15 mouse cellular contexts compared by ENCODE assay signal in the genomic region with DNA sequence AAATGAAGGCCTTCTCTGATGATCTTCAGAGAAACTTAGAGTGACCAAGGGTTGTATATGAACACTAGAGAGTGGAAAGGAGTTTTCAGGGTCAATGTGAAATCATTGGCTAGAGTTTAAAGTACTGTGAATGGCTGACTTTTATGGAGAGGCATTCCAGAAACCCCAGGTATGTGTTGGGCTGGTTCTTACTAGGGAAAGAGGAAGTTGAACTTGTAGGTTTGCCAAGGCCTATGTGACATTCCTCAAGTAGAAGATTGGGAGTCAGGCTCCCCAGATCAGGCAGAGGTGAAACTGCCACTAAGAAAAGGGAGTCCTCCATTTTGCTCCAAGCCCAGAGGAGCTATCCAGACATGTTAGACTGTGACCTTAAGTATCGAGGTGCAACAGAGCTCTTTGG.
"Had no signal": no experiment of that assay in that cellular context is flagged by ENCODE, and none has a peak within 500 bp of the region (broad histone marks: within the 10 kb centered on the region; RNA-seq: fewer than 3 reads in every experiment).

No protein-coding gene starts in this region.

- DNase-seq: layer of hippocampus, adult 9-11 months; layer of hippocampus, postnatal 36 days; left cerebral cortex, postnatal 4 days; lung, embryonic 14.5 days; retina, postnatal 1 day; right cerebral cortex, postnatal 4 days; spleen, adult 18-20 months; thymus, adult 2 months; thymus, postnatal 36 days had no signal

- H3K27ac ChIP-seq: hindbrain, embryonic 15.5 days; kidney, postnatal 0 days; limb, embryonic 13.5 days; liver, embryonic 14.5 days; midbrain, embryonic 12.5 days; neural tube, embryonic 13.5 days had no signal

- H3K4me1 ChIP-seq: hindbrain, embryonic 15.5 days; limb, embryonic 13.5 days had no signal

- H3K4me3 ChIP-seq: hindbrain, embryonic 15.5 days; limb, embryonic 13.5 days; midbrain, embryonic 12.5 days; neural tube, embryonic 13.5 days had no signal
